Mouse (Mus musculus): ENCODE data around the gene Zbtb22. TPM values are rescaled to one million over a fixed set of nuclear protein-coding genes. Genes with fewer than 3 reads are reported as not detected.

The Zbtb22 gene
- polyA plus RNA-seq, 1 experiment from 2014 or later, result 15.5 TPM

GRCm38 (mm10) chr17:33928251-33928947 is 12.7 kb downstream of the Zbtb22 start:
- Histone ChIP-seq H3K4me2 (peak overlapping the region; percentile 97), H3K27me3 (no peaks in the 10 kb centered on the region), H3K9me3 (no peaks in the 10 kb centered on the region), H3K4me3 (peak overlapping the region; percentile 87), H3K27ac (peak overlapping the region; percentile 97; the same call in 1 of the 2 replicates), H3K4me1 (peaks cover 34% of the 10 kb centered on the region), H3K9ac (peak overlapping the region; percentile 63), H3K36me3 (peaks cover 38% of the 10 kb centered on the region)
- 61% methylated on average over 21 of the region's 21 CpGs for WGBS
- ATAC-seq (ENCODE audit: insufficient number of reproducible peaks, low FRiP score, low TSS enrichment, low read depth), result no peak

- peak; percentile 64 for ATAC-seq (ENCODE audit: insufficient number of reproducible peaks, low FRiP score, low TSS enrichment, low read depth)
- H3K9ac ChIP-seq, result peak within 1 kb of the TSS; percentile 76
- peak within 1 kb of the TSS; percentile 97 for H3K27ac ChIP-seq
- no peaks in the 10 kb centered on the region for H3K27me3 ChIP-seq
- WGBS, result under 1% methylated on average over 74 of the region's 80 CpGs
- no peaks in the 10 kb centered on the region for H3K9me3 ChIP-seq
- H3K4me3 ChIP-seq, result peak within 1 kb of the TSS; percentile 87
- H3K4me1 ChIP-seq, result peaks cover 34% of the 10 kb centered on the region
- H3K4me2 ChIP-seq, result peak within 1 kb of the TSS; percentile 97
- H3K36me3 ChIP-seq, result peaks cover 44% of the 10 kb centered on the region
These were observed 13.9 kb downstream of the Zbtb22 start, which contains the start of gene Rgl2 for GRCm38 (mm10) chr17:33929371-33930279. Gene Rgl2, plus strand, starts transcription at chr17:33929543.

- WGBS, result under 1% methylated on average over 45 of the region's 45 CpGs
- H3K9ac ChIP-seq, result peak overlapping the region; percentile 76
- H3K27me3 ChIP-seq, result no peaks in the 10 kb centered on the region
- H3K4me2 ChIP-seq, result peak overlapping the region; percentile 97
- peak overlapping the region; percentile 87 for H3K4me3 ChIP-seq
- peak overlapping the region; percentile 97 for H3K27ac ChIP-seq
- H3K4me1 ChIP-seq, result peaks cover 32% of the 10 kb centered on the region
- no peaks in the 10 kb centered on the region for H3K9me3 ChIP-seq
- H3K36me3 ChIP-seq, result peaks cover 48% of the 10 kb centered on the region
- ATAC-seq (ENCODE audit: insufficient number of reproducible peaks, low FRiP score, low TSS enrichment, low read depth), result no peak
These were observed 14.8 kb downstream of the Zbtb22 start for GRCm38 (mm10) chr17:33930280-33931158.

- no peaks in the 10 kb centered on the region for H3K27me3 ChIP-seq
- H3K9ac ChIP-seq, result peak overlapping the region; percentile 76
- H3K36me3 ChIP-seq, result peaks cover 48% of the 10 kb centered on the region
- peak overlapping the region; percentile 97 for H3K4me2 ChIP-seq
- H3K27ac ChIP-seq, result peak overlapping the region; percentile 97
- 32% methylated on average over 18 of the region's 18 CpGs for WGBS
- no peaks in the 10 kb centered on the region for H3K9me3 ChIP-seq
- H3K4me3 ChIP-seq, result peak overlapping the region; percentile 87
- H3K4me1 ChIP-seq, result peaks cover 32% of the 10 kb centered on the region
- no peak for ATAC-seq (ENCODE audit: insufficient number of reproducible peaks, low FRiP score, low TSS enrichment, low read depth)
These were observed 15.6 kb downstream of the Zbtb22 start for GRCm38 (mm10) chr17:33931159-33931866.

- H3K4me3 ChIP-seq, result no peak overlapping the region
- 92% methylated on average over 11 of the region's 11 CpGs for WGBS
- no peaks in the 10 kb centered on the region for H3K9me3 ChIP-seq
- no peak for ATAC-seq (ENCODE audit: insufficient number of reproducible peaks, low FRiP score, low TSS enrichment, low read depth)
- H3K4me2 ChIP-seq, result no peak overlapping the region
- H3K27ac ChIP-seq, result no peak overlapping the region
- H3K9ac ChIP-seq, result no peak overlapping the region
- peaks cover 32% of the 10 kb centered on the region for H3K4me1 ChIP-seq
- H3K27me3 ChIP-seq, result no peaks in the 10 kb centered on the region
- peaks cover 52% of the 10 kb centered on the region for H3K36me3 ChIP-seq
These were observed 16.2 kb downstream of the Zbtb22 start for GRCm38 (mm10) chr17:33931947-33932346.

GRCm38 (mm10) chr17:33932448-33932847 is 16.7 kb downstream of the Zbtb22 start:
- H3K36me3 ChIP-seq, result peaks cover 53% of the 10 kb centered on the region
- peaks cover 32% of the 10 kb centered on the region for H3K4me1 ChIP-seq
- H3K4me3 ChIP-seq, result no peak overlapping the region
- ATAC-seq (ENCODE audit: insufficient number of reproducible peaks, low FRiP score, low TSS enrichment, low read depth), result no peak
- no peak overlapping the region for H3K4me2 ChIP-seq
- H3K9ac ChIP-seq, result no peak overlapping the region
- no peaks in the 10 kb centered on the region for H3K9me3 ChIP-seq
- no peaks in the 10 kb centered on the region for H3K27me3 ChIP-seq
- no peak overlapping the region for H3K27ac ChIP-seq
- 89% methylated on average over 14 of the region's 14 CpGs for WGBS

- H3K9me3 ChIP-seq, result no peaks in the 10 kb centered on the region
- no peak overlapping the region for H3K9ac ChIP-seq
- no peak for ATAC-seq (ENCODE audit: insufficient number of reproducible peaks, low FRiP score, low TSS enrichment, low read depth)
- H3K4me3 ChIP-seq, result no peak overlapping the region
- peaks cover 52% of the 10 kb centered on the region for H3K36me3 ChIP-seq
- H3K27me3 ChIP-seq, result no peaks in the 10 kb centered on the region
- 93% methylated on average over 15 of the region's 15 CpGs for WGBS
- no peak overlapping the region for H3K4me2 ChIP-seq
- H3K27ac ChIP-seq, result no peak overlapping the region
- H3K4me1 ChIP-seq, result peaks cover 30% of the 10 kb centered on the region
These were observed 17.3 kb downstream of the Zbtb22 start for GRCm38 (mm10) chr17:33932970-33933369.

- Histone ChIP-seq H3K4me1 (peaks cover 27% of the 10 kb centered on the region), H3K4me3 (no peak overlapping the region), H3K9ac (no peak overlapping the region), H3K27ac (no peak overlapping the region), H3K36me3 (peaks cover 59% of the 10 kb centered on the region), H3K9me3 (no peaks in the 10 kb centered on the region), H3K27me3 (no peaks in the 10 kb centered on the region), H3K4me2 (no peak overlapping the region)
- no peak for ATAC-seq (ENCODE audit: insufficient number of reproducible peaks, low FRiP score, low TSS enrichment, low read depth)
- WGBS, result 89% methylated on average over 21 of the region's 21 CpGs
These were observed 19.8 kb downstream of the Zbtb22 start for GRCm38 (mm10) chr17:33935422-33936055.

GRCm38 (mm10) chr17:33936993-33937392 is 21.3 kb downstream of the Zbtb22 start:
- no peak overlapping the region for H3K27ac ChIP-seq
- no peak overlapping the region for H3K4me2 ChIP-seq
- H3K9me3 ChIP-seq, result no peaks in the 10 kb centered on the region
- peaks cover 57% of the 10 kb centered on the region for H3K36me3 ChIP-seq
- no peak overlapping the region for H3K9ac ChIP-seq
- WGBS, result 87% methylated on average over 15 of the region's 15 CpGs
- H3K4me1 ChIP-seq, result peaks cover 25% of the 10 kb centered on the region
- no peaks in the 10 kb centered on the region for H3K27me3 ChIP-seq
- ATAC-seq (ENCODE audit: insufficient number of reproducible peaks, low FRiP score, low TSS enrichment, low read depth), result no peak
- no peak overlapping the region for H3K4me3 ChIP-seq

- Histone ChIP-seq H3K27me3 (no peaks in the 10 kb centered on the region), H3K9ac (no peak overlapping the region), H3K27ac (no peak overlapping the region), H3K4me2 (peak overlapping the region; percentile 93; the same call in 1 of the 2 replicates), H3K4me1 (peaks cover 23% of the 10 kb centered on the region), H3K36me3 (peaks cover 49% of the 10 kb centered on the region), H3K9me3 (no peaks in the 10 kb centered on the region), H3K4me3 (no peak overlapping the region)
- WGBS, result 81% methylated on average over 11 of the region's 11 CpGs
- no peak for ATAC-seq (ENCODE audit: insufficient number of reproducible peaks, low FRiP score, low TSS enrichment, low read depth)
These were observed 23.1 kb downstream of the Zbtb22 start for GRCm38 (mm10) chr17:33938783-33939182.
